Comparison of ENCODE assay signal across 18 mouse cellular contexts in the genomic region with DNA sequence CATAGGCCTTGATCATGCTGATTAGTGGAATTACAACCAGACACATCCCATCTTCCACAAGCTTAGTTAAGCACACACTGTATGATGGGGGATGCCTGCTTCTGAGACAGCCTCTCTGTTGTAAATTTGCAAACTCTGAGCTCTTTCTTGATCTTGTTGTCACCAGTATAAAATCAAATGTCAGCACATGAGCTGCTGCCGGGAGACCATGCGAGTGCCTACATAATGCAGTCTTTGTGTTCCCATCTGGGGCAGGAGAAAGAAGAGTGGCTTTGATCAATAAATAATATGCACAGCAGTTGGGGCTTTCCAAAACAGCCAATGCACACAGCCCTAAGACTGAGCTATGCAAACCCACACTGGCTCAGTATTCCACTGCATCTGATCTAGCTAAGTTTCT. TPM values are rescaled to one million over a fixed set of nuclear protein-coding genes. Genes with fewer than 3 reads are reported as not detected.
DNase-seq lines count a peak whose midpoint lies in the region; ATAC-seq lines count a peak whose summit lies in the region.
"Had no signal": no experiment of that assay in that cellular context is flagged by ENCODE, and none has a peak within 500 bp of the region (broad histone marks: within the 10 kb centered on the region; RNA-seq: fewer than 3 reads in every experiment).

No protein-coding gene starts in this region.

- no peak overlapping the region for H3K4me2 ChIP-seq in forebrain, embryonic 12.5 days
- H3K4me2 ChIP-seq in hindbrain, embryonic 13.5 days, result no peak overlapping the region
- H3K4me2 ChIP-seq in midbrain, embryonic 14.5 days (ENCODE audit: low read length), result no peak overlapping the region
- H3K4me2 ChIP-seq: heart, embryonic 12.5 days; liver, embryonic 15.5 days; stomach, embryonic 15.5 days had no signal

- H3K27ac ChIP-seq in forebrain, embryonic 12.5 days, result 0 out of 2 replicates have a peak overlapping the region, but pooled peaks have one; percentile 25
- no peak overlapping the region for H3K27ac ChIP-seq in hindbrain, embryonic 13.5 days
- peak overlapping the region; percentile 65 for H3K27ac ChIP-seq in midbrain, embryonic 14.5 days (replicated peaks; ENCODE audit: low read depth, low read length)
- H3K27ac ChIP-seq: liver, embryonic 15.5 days; stomach, embryonic 15.5 days had no signal

- peak; percentile 71 for DNase-seq in brain, adult 2 months (ENCODE audit: low read depth, low spot score)
- peak; percentile 63 for DNase-seq in midbrain, embryonic 14.5 days
- no peak for DNase-seq in right cerebral cortex, postnatal 25 days
- no peak for DNase-seq in heart, adult 11 months
- DNase-seq in kidney, postnatal 4 days, result no peak
- DNase-seq: adrenal gland, postnatal 36 days; cerebellum, adult 11 months; kidney, adult 9 months; lung, postnatal 14 days; thymus, postnatal 25 days had no signal

- no peaks in the 10 kb centered on the region for H3K9me3 ChIP-seq in forebrain, embryonic 12.5 days
- H3K9me3 ChIP-seq in hindbrain, embryonic 13.5 days, result no peaks in the 10 kb centered on the region
- no peaks in the 10 kb centered on the region for H3K9me3 ChIP-seq in midbrain, embryonic 14.5 days (ENCODE audit: control insufficient read depth, low read length)
- H3K9me3 ChIP-seq: heart, embryonic 12.5 days; liver, embryonic 15.5 days; stomach, embryonic 15.5 days had no signal

- no peak overlapping the region for H3K9ac ChIP-seq in forebrain, embryonic 12.5 days
- H3K9ac ChIP-seq in hindbrain, embryonic 13.5 days, result no peak overlapping the region
- H3K9ac ChIP-seq in midbrain, embryonic 14.5 days (replicated peaks; ENCODE audit: low read length), result no peak overlapping the region
- H3K9ac ChIP-seq: heart, embryonic 12.5 days; liver, embryonic 15.5 days; stomach, embryonic 15.5 days had no signal

- H3K27me3 ChIP-seq in forebrain, embryonic 12.5 days, result no peaks in the 10 kb centered on the region
- no peaks in the 10 kb centered on the region for H3K27me3 ChIP-seq in hindbrain, embryonic 13.5 days
- no peaks in the 10 kb centered on the region for H3K27me3 ChIP-seq in midbrain, embryonic 14.5 days (ENCODE audit: control insufficient read depth, insufficient read depth, low read length)
- H3K27me3 ChIP-seq: heart, embryonic 12.5 days; liver, embryonic 15.5 days; stomach, embryonic 15.5 days had no signal

- 11% methylated on average over 2 of the region's 2 CpGs for WGBS in forebrain, embryonic 12.5 days
- WGBS in hindbrain, embryonic 13.5 days, result 7% methylated on average over 2 of the region's 2 CpGs
- WGBS in midbrain, embryonic 14.5 days, result 8% methylated on average over 2 of the region's 2 CpGs

- peak; percentile 41; the same call in 1 of the 2 replicates for ATAC-seq in forebrain, embryonic 12.5 days (ENCODE audit: low FRiP score)
- ATAC-seq in hindbrain, embryonic 13.5 days (ENCODE audit: low FRiP score), result peak; percentile 65; the same call in 1 of the 2 replicates
- ATAC-seq in midbrain, embryonic 14.5 days (ENCODE audit: low FRiP score, low TSS enrichment), result peak; percentile 72; the same call in 1 of the 2 replicates
- ATAC-seq in megakaryocyte progenitor cell, adult 5-6 weeks (replicated peaks; ENCODE audit: poor library complexity), result no peak

- H3K4me1 ChIP-seq in forebrain, embryonic 12.5 days, result peaks cover 21% of the 10 kb centered on the region
- peaks cover 20% of the 10 kb centered on the region for H3K4me1 ChIP-seq in hindbrain, embryonic 13.5 days (replicated peaks)
- peaks cover 18% of the 10 kb centered on the region for H3K4me1 ChIP-seq in midbrain, embryonic 14.5 days (ENCODE audit: control insufficient read depth, insufficient read depth, low read length)
- H3K4me1 ChIP-seq: liver, embryonic 15.5 days; stomach, embryonic 15.5 days had no signal

- H3K36me3 ChIP-seq in forebrain, embryonic 12.5 days (replicated peaks), result no peaks in the 10 kb centered on the region
- H3K36me3 ChIP-seq in hindbrain, embryonic 13.5 days, result no peaks in the 10 kb centered on the region
- no peaks in the 10 kb centered on the region for H3K36me3 ChIP-seq in midbrain, embryonic 14.5 days (ENCODE audit: control insufficient read depth, insufficient read depth, low read length)
- H3K36me3 ChIP-seq: heart, embryonic 12.5 days; liver, embryonic 15.5 days; stomach, embryonic 15.5 days had no signal

- no peak overlapping the region for H3K4me3 ChIP-seq in forebrain, embryonic 12.5 days (replicated peaks)
- no peak overlapping the region for H3K4me3 ChIP-seq in hindbrain, embryonic 13.5 days
- no peak overlapping the region for H3K4me3 ChIP-seq in midbrain, embryonic 14.5 days (replicated peaks; ENCODE audit: low read depth, low read length)
- H3K4me3 ChIP-seq: heart, embryonic 12.5 days; liver, embryonic 15.5 days; stomach, embryonic 15.5 days had no signal

RNA-seq across cellular contexts. Expression of a gene that starts 37.9 kb away (rescaled TPM):
- polyA plus RNA-seq in forebrain, embryonic 12.5 days (2016; fragmentation: Nextera tagmentation; extraction: Ambion mirVana), result 163 and 182 TPM in 2 replicates
- polyA plus RNA-seq in hindbrain, embryonic 13.5 days (2015; fragmentation: Nextera tagmentation; extraction: Ambion mirVana), result 124 and 136 TPM in 2 replicates
- polyA plus RNA-seq in midbrain, embryonic 14.5 days (2014; fragmentation: Nextera tagmentation; extraction: Ambion mirVana), result 171 and 190 TPM in 2 replicates
- total RNA-seq in megakaryocyte progenitor cell, adult 5-6 weeks (2015), result 2.5 and 3.7 TPM in 2 replicates
- total RNA-seq in megakaryocyte progenitor cell, adult 5-6 weeks (2017), result 2.6 and 5.6 TPM in 2 replicates

RNA-seq across cellular contexts. Expression of a gene that starts 39.2 kb away (rescaled TPM):
- 14.9 and 15.2 TPM in 2 replicates for polyA plus RNA-seq in forebrain, embryonic 12.5 days (2016; fragmentation: Nextera tagmentation; extraction: Ambion mirVana)
- polyA plus RNA-seq in hindbrain, embryonic 13.5 days (2015; fragmentation: Nextera tagmentation; extraction: Ambion mirVana), result 19.3 and 20.8 TPM in 2 replicates
- 23.0 and 31.0 TPM in 2 replicates for polyA plus RNA-seq in midbrain, embryonic 14.5 days (2014; fragmentation: Nextera tagmentation; extraction: Ambion mirVana)
- 1.0 TPM in 1 of 2 replicates, not detected in the other for total RNA-seq in megakaryocyte progenitor cell, adult 5-6 weeks (2015)
- total RNA-seq in megakaryocyte progenitor cell, adult 5-6 weeks (2017), result not detected in 2 replicates
- total RNA-seq: hematopoietic stem cell, adult 5-6 weeks; MEL had no signal

Comparison
In these comparisons a context has a peak if more than half of its experiments do, and no peak if none do; other contexts are left out.
1. DNase-seq: peak in brain, adult 2 months (single experiment) and midbrain, embryonic 14.5 days (single experiment); none in right cerebral cortex, postnatal 25 days (single experiment), heart, adult 11 months (single experiment) and kidney, postnatal 4 days (0 of 2).